Mouse (Mus musculus) activated CD4-positive, CD25-positive, alpha-beta regulatory T cell, adult 4 months (primary cell): ENCODE results near the gene Phldb1. TPM values are rescaled to one million over a fixed set of nuclear protein-coding genes. Genes with fewer than 3 reads are reported as not detected.

Experiments used
- ATAC-seq: one replicate; pipeline ENCODE4 v1.8.0; 2017
- polyA plus RNA-seq, 2 experiments: library from polyadenylated mRNA; unstranded; fragments of 100-300 nt; shearing (Covaris generic); gene quantifications; one replicate each; pipeline ENCODE4 v1.2.1; 2017

Gene Phldb1
- polyA plus RNA-seq, 2 experiments from 2014 or later: 0.30 TPM; not detected in 1

- ATAC-seq: no peak
These were observed 8.4 kb downstream of the Phldb1 start for GRCm38 (mm10) chr9:44726431-44727146.

- no peak for ATAC-seq
These were observed 10.3 kb downstream of the Phldb1 start for GRCm38 (mm10) chr9:44724665-44725064.

GRCm38 (mm10) chr9:44724223-44724622 lies 10.8 kb downstream of the Phldb1 start:
- ATAC-seq: no peak

- no peak for ATAC-seq
These were observed 11.4 kb downstream of the Phldb1 start for GRCm38 (mm10) chr9:44723521-44724041.

- ATAC-seq: no peak
These were observed 12.0 kb downstream of the Phldb1 start for GRCm38 (mm10) chr9:44723008-44723407.

GRCm38 (mm10) chr9:44722575-44722974 lies 12.4 kb downstream of the Phldb1 start:
- no peak for ATAC-seq

- ATAC-seq: no peak
These were observed 13.2 kb downstream of the Phldb1 start for GRCm38 (mm10) chr9:44721877-44722186.

- peak; percentile 45 for ATAC-seq
These were observed 13.7 kb downstream of the Phldb1 start for GRCm38 (mm10) chr9:44721154-44721876.

- no peak for ATAC-seq
These were observed 14.4 kb downstream of the Phldb1 start for GRCm38 (mm10) chr9:44720358-44721153.

GRCm38 (mm10) chr9:44719632-44720357 lies 15.2 kb downstream of the Phldb1 start:
- no peak for ATAC-seq

- ATAC-seq: no peak
These were observed 15.9 kb downstream of the Phldb1 start for GRCm38 (mm10) chr9:44718937-44719631.

GRCm38 (mm10) chr9:44717822-44718242 lies 17.2 kb downstream of the Phldb1 start:
- ATAC-seq: no peak

GRCm38 (mm10) chr9:44716997-44717821 lies 17.8 kb downstream of the Phldb1 start:
- peak; percentile 81 for ATAC-seq

- no peak for ATAC-seq
These were observed 19.2 kb downstream of the Phldb1 start for GRCm38 (mm10) chr9:44715705-44716362.

GRCm38 (mm10) chr9:44715109-44715508 lies 19.9 kb downstream of the Phldb1 start:
- no peak for ATAC-seq

- no peak for ATAC-seq
These were observed 21.4 kb downstream of the Phldb1 start for GRCm38 (mm10) chr9:44713574-44713973.

- ATAC-seq: no peak
These were observed 21.9 kb downstream of the Phldb1 start for GRCm38 (mm10) chr9:44713080-44713479.

- ATAC-seq: no peak
These were observed 23.4 kb downstream of the Phldb1 start for GRCm38 (mm10) chr9:44711602-44712001.

GRCm38 (mm10) chr9:44710213-44710612 lies 24.8 kb downstream of the Phldb1 start:
- ATAC-seq: no peak

GRCm38 (mm10) chr9:44709600-44709999 lies 25.4 kb downstream of the Phldb1 start:
- ATAC-seq: no peak
